Comparison of ENCODE assay signal across 8 mouse cellular contexts in genomic region chr16:3884201-3885064, GRCm38 (mm10). TPM values are rescaled to one million over a fixed set of nuclear protein-coding genes. Genes with fewer than 3 reads are reported as not detected.
A peak's percentile ranks its signal among the peaks of the same experiment; 100 is the strongest.
DNase-seq lines count a peak whose midpoint lies in the region; ATAC-seq and TF ChIP-seq lines count a peak whose summit lies in the region.

Zfp597 (minus strand) TSS chr16:3884561.
Gm20695 (plus strand) TSS chr16:3884648.

- H3K27ac ChIP-seq in forebrain, embryonic 13.5 days = peak within 1 kb of the TSS; percentile 91
- H3K27ac ChIP-seq in neural tube, embryonic 15.5 days (replicated peaks) = peak within 1 kb of the TSS; percentile 96

- no peaks in the 10 kb centered on the region for H3K27me3 ChIP-seq in E14TG2a.4 (ENCODE audit: insufficient read depth, low read length)
- H3K27me3 ChIP-seq in forebrain, embryonic 13.5 days = no peaks in the 10 kb centered on the region
- H3K27me3 ChIP-seq in neural tube, embryonic 15.5 days (replicated peaks) = no peaks in the 10 kb centered on the region

- DNase-seq in c-Kit-positive CD71-positive TER-119-positive erythroid progenitor cells, embryonic 14.5 days (ENCODE audit: low spot score) = peak; percentile 92
- peak; percentile 97 for DNase-seq in heart, postnatal 14 days
- DNase-seq in layer of hippocampus, adult 11-12 months (ENCODE audit: low spot score) = peak; percentile 94
- peak; percentile 94 to 95 for DNase-seq in lung, adult 18-20 months
- DNase-seq in testis, postnatal 14 days (ENCODE audit: low spot score) = peak; percentile 93

- H3K4me2 ChIP-seq in forebrain, embryonic 13.5 days = peak within 1 kb of the TSS; percentile 71
- H3K4me2 ChIP-seq in neural tube, embryonic 15.5 days = peak within 1 kb of the TSS; percentile 77

- intact Hi-C loops in heart, postnatal 14 days (cut with DNase I) = loop anchor here (2.0 kb wide), 2 partner anchors 24 to 38 kb away; partner anchors contain the start of genes 1700037C18Rik, Cluap1 and Zfp174

- peaks cover 24% of the 10 kb centered on the region for H3K4me1 ChIP-seq in E14TG2a.4 (replicated peaks; ENCODE audit: low read depth, low read length)
- H3K4me1 ChIP-seq in forebrain, embryonic 13.5 days = peaks cover 22% of the 10 kb centered on the region
- H3K4me1 ChIP-seq in neural tube, embryonic 15.5 days = peaks cover 38% of the 10 kb centered on the region

- ATAC-seq in forebrain, embryonic 13.5 days = peak; percentile 100
- peak; percentile 98 for ATAC-seq in neural tube, embryonic 15.5 days (ENCODE audit: low FRiP score)

- under 1% methylated on average over 87 of the region's 88 CpGs for WGBS in forebrain, embryonic 13.5 days
- under 1% methylated on average over 86 of the region's 88 CpGs for WGBS in neural tube, embryonic 15.5 days

- H3K36me3 ChIP-seq in E14TG2a.4 (ENCODE audit: insufficient read depth, low read length) = peaks cover 18% of the 10 kb centered on the region; the same call in 1 of the 2 replicates
- peaks cover 3% of the 10 kb centered on the region for H3K36me3 ChIP-seq in forebrain, embryonic 13.5 days (ENCODE audit: poor library complexity, severe bottlenecking)
- H3K36me3 ChIP-seq in neural tube, embryonic 15.5 days = 0 out of 2 replicates have a peak, but pooled peaks cover 6% of the 10 kb centered on the region

- H3K4me3 ChIP-seq in E14TG2a.4 (replicated peaks; ENCODE audit: low read length) = peak within 1 kb of the TSS; percentile 100
- H3K4me3 ChIP-seq in forebrain, embryonic 13.5 days = peak within 1 kb of the TSS; percentile 87
- H3K4me3 ChIP-seq in neural tube, embryonic 15.5 days (replicated peaks) = peak within 1 kb of the TSS; percentile 83

- H3K9me3 ChIP-seq in E14TG2a.4 (ENCODE audit: low read length) = no peaks in the 10 kb centered on the region
- H3K9me3 ChIP-seq in forebrain, embryonic 13.5 days (replicated peaks) = no peaks in the 10 kb centered on the region
- H3K9me3 ChIP-seq in neural tube, embryonic 15.5 days (replicated peaks) = no peaks in the 10 kb centered on the region

- no peak for TF ChIP-seq CTCF in E14TG2a.4 (conservative IDR thresholded peaks at IDR 0.05; ENCODE audit: low read length)

- H3K9ac ChIP-seq in forebrain, embryonic 13.5 days = peak within 1 kb of the TSS; percentile 87
- H3K9ac ChIP-seq in neural tube, embryonic 15.5 days (replicated peaks) = peak within 1 kb of the TSS; percentile 92

RNA-seq across cellular contexts. Expression of gene Zfp597, which starts in this region (rescaled TPM):
- polyA plus RNA-seq in forebrain, embryonic 13.5 days (2015; fragmentation: Nextera tagmentation; extraction: Ambion mirVana) = 9.6 and 10.8 TPM in 2 replicates
- total RNA-seq in heart, postnatal 14 days (2021) = 10 to 100 TPM; 10.9 to 13.5 TPM
- 12.9 and 13.4 TPM in 2 replicates for polyA plus RNA-seq in neural tube, embryonic 15.5 days (2015; fragmentation: Nextera tagmentation; extraction: Ambion mirVana)

RNA-seq across cellular contexts. Expression of gene Gm20695, which starts in this region (rescaled TPM):
- 3.9 and 5.7 TPM in 2 replicates for polyA plus RNA-seq in forebrain, embryonic 13.5 days (2015; fragmentation: Nextera tagmentation; extraction: Ambion mirVana)
- not detected for total RNA-seq in heart, postnatal 14 days (2021)
- polyA plus RNA-seq in neural tube, embryonic 15.5 days (2015; fragmentation: Nextera tagmentation; extraction: Ambion mirVana) = 2.1 and 2.7 TPM in 2 replicates

Comparison
In these comparisons a context has a peak if more than half of its experiments do, and no peak if none do; other contexts are left out.
1. Peak in every context shown above with its lines: DNase-seq, ATAC-seq, H3K4me3 ChIP-seq and H3K27ac ChIP-seq.